Mouse (Mus musculus): ENCODE measurements at regions not wholly inside any gene's neighbourhood (a gene's known extent, or its start where the extent isn't known, plus 50 kb on each side); places are given as distances from the start of the nearest gene placed in this dataset.

GRCm38 (mm10) chr4:34260468-34260867 lies 210.5 kb upstream of the Spaca1 start:
- Histone ChIP-seq H3K4me1 (ENCODE audit: control insufficient read depth in 1 of 2, insufficient read depth in 2 of 2) (no peaks in the 10 kb centered on the region), H3K9me3 (replicated peaks; ENCODE audit: low read length) (no peaks in the 10 kb centered on the region), H3K36me3 (replicated peaks in 1 of 2; ENCODE audit: control insufficient read depth in 1 of 2, insufficient read depth in 1 of 2, low read length in 1 of 2) (no peaks in the 10 kb centered on the region), H3K4me2 (ENCODE audit: insufficient read depth, low read depth, poor library complexity, severe bottlenecking) (no peak overlapping the region), H3K79me2 (replicated peaks; ENCODE audit: control insufficient read depth, extremely low read depth, insufficient read depth, poor library complexity, severe bottlenecking) (no peaks in the 10 kb centered on the region), H3K4me3 (replicated peaks in 1 of 3; ENCODE audit: low read depth in 2 of 3, low read length in 2 of 3, poor library complexity in 1 of 3) (no peak overlapping the region), H3K9ac (ENCODE audit: insufficient read depth, low read depth) (no peak overlapping the region), H3K27ac (ENCODE audit: insufficient read depth, low read depth) (no peak overlapping the region), H3K27me3 (replicated peaks) (no peaks in the 10 kb centered on the region)
- dilution Hi-C loops (cut with MboI; ENCODE audit: extremely low pct_ligation_motif_present, extremely low pct_unique_long_range_greater_than_20kb, low sequenced_read_pairs): no loop called here
- in situ Hi-C loops (cut with MboI; ENCODE audit: low pct_ligation_motif_present, low pct_unique_long_range_greater_than_20kb, low sequenced_read_pairs): no loop called here
- DNase-seq (ENCODE audit: extremely low read depth): no peak
- no peak for TF ChIP-seq EP300 (IDR thresholded peaks at IDR 0.05; ENCODE audit: low read length)
- TF ChIP-seq ZMIZ1 (IDR thresholded peaks at IDR 0.05; ENCODE audit: low read depth, low read length): no peak
- TF ChIP-seq RCOR1 (conservative IDR thresholded peaks at IDR 0.05; ENCODE audit: low read depth, low read length): no peak

- dilution Hi-C loops (cut with MboI; ENCODE audit: extremely low pct_ligation_motif_present, extremely low pct_unique_long_range_greater_than_20kb, low sequenced_read_pairs) (no loop called here), in situ Hi-C loops (cut with MboI; ENCODE audit: low pct_ligation_motif_present, low pct_unique_long_range_greater_than_20kb, low sequenced_read_pairs) (no loop called here)
- Histone ChIP-seq H3K79me2 (replicated peaks; ENCODE audit: control insufficient read depth, extremely low read depth, insufficient read depth, poor library complexity, severe bottlenecking) (no peaks in the 10 kb centered on the region), H3K4me1 (ENCODE audit: control insufficient read depth in 1 of 2, insufficient read depth in 2 of 2) (no peaks in the 10 kb centered on the region), H3K9ac (ENCODE audit: insufficient read depth, low read depth) (no peak overlapping the region), H3K9me3 (replicated peaks; ENCODE audit: low read length) (no peaks in the 10 kb centered on the region), H3K36me3 (replicated peaks in 1 of 2; ENCODE audit: control insufficient read depth in 1 of 2, insufficient read depth in 1 of 2, low read length in 1 of 2) (no peaks in the 10 kb centered on the region), H3K4me3 (replicated peaks in 1 of 3; ENCODE audit: low read depth in 2 of 3, low read length in 2 of 3, poor library complexity in 1 of 3) (no peak overlapping the region), H3K27me3 (replicated peaks) (no peaks in the 10 kb centered on the region), H3K4me2 (ENCODE audit: insufficient read depth, low read depth, poor library complexity, severe bottlenecking) (no peak overlapping the region), H3K27ac (ENCODE audit: insufficient read depth, low read depth) (no peak overlapping the region)
- DNase-seq (ENCODE audit: extremely low read depth): no peak
- TF ChIP-seq POLR2A (IDR thresholded peaks at IDR 0.05; ENCODE audit: low read depth, low read length) (no peak), JUN (IDR thresholded peaks at IDR 0.05; ENCODE audit: insufficient read depth, low read depth, low read length) (no peak), ZMIZ1 (IDR thresholded peaks at IDR 0.05; ENCODE audit: low read depth, low read length) (no peak), ELF1 (IDR thresholded peaks at IDR 0.05; ENCODE audit: low read depth, low read length) (no peak), PAX5 (IDR thresholded peaks at IDR 0.05; ENCODE audit: low read length) (no peak), JUND (conservative IDR thresholded peaks at IDR 0.05; ENCODE audit: low read depth, low read length) (no peak), MAX (IDR thresholded peaks at IDR 0.05; ENCODE audit: low read length) (no peak), HCFC1 (IDR thresholded peaks at IDR 0.05; ENCODE audit: low read depth, low read length) (no peak), POLR2AphosphoS2 (IDR thresholded peaks at IDR 0.05; ENCODE audit: low read depth, low read length) (no peak), ETS1 (conservative IDR thresholded peaks at IDR 0.05; ENCODE audit: low read depth, low read length) (no peak), ZNF384 (IDR thresholded peaks at IDR 0.05; ENCODE audit: low read depth, low read length) (no peak), SIN3A (IDR thresholded peaks at IDR 0.05; ENCODE audit: low read length) (no peak), TBP (conservative IDR thresholded peaks at IDR 0.05; ENCODE audit: low read depth, low read length) (no peak), ZKSCAN1 (IDR thresholded peaks at IDR 0.05; ENCODE audit: borderline replicate concordance, low read depth, low read length) (no peak)
These were observed 211.8 kb upstream of the Spaca1 start for GRCm38 (mm10) chr4:34261809-34262208.

- no peak overlapping the region for H3K4me2 ChIP-seq (ENCODE audit: insufficient read depth, low read depth, poor library complexity, severe bottlenecking)
- no peaks in the 10 kb centered on the region for H3K36me3 ChIP-seq (replicated peaks in 1 of 2; ENCODE audit: control insufficient read depth in 1 of 2, insufficient read depth in 1 of 2, low read length in 1 of 2)
- no peaks in the 10 kb centered on the region for H3K4me1 ChIP-seq (ENCODE audit: control insufficient read depth in 1 of 2, insufficient read depth in 2 of 2)
- TF ChIP-seq ZMIZ1 (IDR thresholded peaks at IDR 0.05; ENCODE audit: low read depth, low read length) (no peak), RAD21 (IDR thresholded peaks at IDR 0.05; ENCODE audit: low read depth, low read length) (no peak), SMC3 (IDR thresholded peaks at IDR 0.05; ENCODE audit: low read depth, low read length) (no peak), CHD1 (IDR thresholded peaks at IDR 0.05; ENCODE audit: low read depth, low read length) (no peak), JUND (conservative IDR thresholded peaks at IDR 0.05; ENCODE audit: low read depth, low read length) (no peak), GABPA (IDR thresholded peaks at IDR 0.05; ENCODE audit: insufficient replicate concordance, low read depth, low read length) (no peak), CHD2 (IDR thresholded peaks at IDR 0.05; ENCODE audit: low read length) (no peak), NELFE (IDR thresholded peaks at IDR 0.05; ENCODE audit: low read depth, low read length) (no peak), MEF2A (IDR thresholded peaks at IDR 0.05; ENCODE audit: borderline replicate concordance, low read depth, low read length) (no peak), POLR2A (IDR thresholded peaks at IDR 0.05; ENCODE audit: low read depth, low read length) (no peak)
- H3K9ac ChIP-seq (ENCODE audit: insufficient read depth, low read depth): no peak overlapping the region
- H3K27me3 ChIP-seq (replicated peaks): no peaks in the 10 kb centered on the region
- H3K79me2 ChIP-seq (replicated peaks; ENCODE audit: control insufficient read depth, extremely low read depth, insufficient read depth, poor library complexity, severe bottlenecking): no peaks in the 10 kb centered on the region
- no peaks in the 10 kb centered on the region for H3K9me3 ChIP-seq (replicated peaks; ENCODE audit: low read length)
- dilution Hi-C loops (cut with MboI; ENCODE audit: extremely low pct_ligation_motif_present, extremely low pct_unique_long_range_greater_than_20kb, low sequenced_read_pairs) (no loop called here), in situ Hi-C loops (cut with MboI; ENCODE audit: low pct_ligation_motif_present, low pct_unique_long_range_greater_than_20kb, low sequenced_read_pairs) (no loop called here)
- H3K4me3 ChIP-seq (replicated peaks in 1 of 3; ENCODE audit: low read depth in 2 of 3, low read length in 2 of 3, poor library complexity in 1 of 3): no peak overlapping the region
- H3K27ac ChIP-seq (ENCODE audit: insufficient read depth, low read depth): no peak overlapping the region
- DNase-seq (ENCODE audit: extremely low read depth): no peak
These were observed 214.4 kb upstream of the Spaca1 start for GRCm38 (mm10) chr4:34264431-34264830.

Data from CH12.LX (cell line).